Mouse (Mus musculus) lung, adult 2 months (tissue): Measurements from ENCODE around the gene Fam151a. TPM values are rescaled to one million over a fixed set of nuclear protein-coding genes. Genes with fewer than 3 reads are reported as not detected.
A peak's percentile ranks its signal among the peaks of the same experiment; 100 is the strongest.
"Not testable (repeated sequence)": the region's sequence is repeated elsewhere in the genome, so short reads cannot be mapped to it uniquely, and the experiment has no call there.

Source experiments
- DNase-seq: peaks from one replicate; pipeline ENCODE4 v3.0.0; 2022
- H3K4me1 ChIP-seq: fragments of 200-500 bp; 2 replicates; pipeline ENCODE4 v1.6.1; 2011; ENCODE audit warnings: low read length; ENCODE audit not compliant: control insufficient read depth, insufficient read depth
- H3K4me3 ChIP-seq: fragments of 200-500 bp; replicated peaks from 2 replicates; pipeline ENCODE3; 2011; ENCODE audit warnings: low read depth, mild to moderate bottlenecking, control low read depth, low read length; ENCODE audit errors: extremely low read depth
- CTCF ChIP-seq: fragments of 200-500 bp; IDR thresholded peaks from 2 replicates; pipeline ENCODE4 v1.5.1; 2011; ENCODE audit warnings: mild to moderate bottlenecking, low read length, control low read depth; ENCODE audit not compliant: insufficient read depth
- POLR2A ChIP-seq: fragments of 200-500 bp; IDR thresholded peaks from 2 replicates; pipeline ENCODE4 v1.6.1; 2011; ENCODE audit warnings: low read depth, mild to moderate bottlenecking, control low read depth, low read length, borderline replicate concordance; ENCODE audit errors: extremely low read depth
- WGBS: fragments of 180-500 bp; shearing (Covaris S2); methylation state at CpG from one replicate; pipeline ENCODE4 v1.1.7; 2018; 5-methylcytosine and 5-hydroxymethylcytosine counted together
- polyA plus RNA-seq: library from polyadenylated mRNA; depleted of rRNA; stranded (reverse); fragments of >200 nt; gene quantifications from 2 replicates; pipeline ENCODE4 v1.2.3, GENCODE M21; 2012

Fam151a gene
- polyA plus RNA-seq, 1 experiment: 0.77 TPM

- Histone ChIP-seq H3K4me1 (no peaks in the 10 kb centered on the region), H3K4me3 (no peak overlapping the region)
- 94% methylated on average over 1 of the region's 1 CpGs for WGBS
- DNase-seq: no peak
- TF ChIP-seq CTCF (no peak), POLR2A (no peak)
Observed at GRCm38 (mm10) chr4:106772558-106772957, 38.9 kb downstream of the Fam151a start.

GRCm38 (mm10) chr4:106775767-106776166, 42.1 kb downstream of the Fam151a start:
- H3K4me1 ChIP-seq, DNase-seq, H3K4me3 ChIP-seq: not testable (repeated sequence)
- 89% methylated on average over 6 of the region's 6 CpGs for WGBS

GRCm38 (mm10) chr4:106776998-106777397, 43.3 kb downstream of the Fam151a start:
- WGBS: 44% methylated on average over 3 of the region's 3 CpGs
- DNase-seq: no peak
- no peak overlapping the region for H3K4me3 ChIP-seq
- TF ChIP-seq CTCF: no peak
- TF ChIP-seq POLR2A: no peak
- peaks cover 6% of the 10 kb centered on the region for H3K4me1 ChIP-seq

GRCm38 (mm10) chr4:106778116-106778788, 44.6 kb downstream of the Fam151a start:
- TF ChIP-seq POLR2A: no peak
- no peak for TF ChIP-seq CTCF
- Histone ChIP-seq H3K4me1 (peaks cover 6% of the 10 kb centered on the region), H3K4me3 (no peak overlapping the region)
- DNase-seq: peak; percentile 89
- WGBS: 37% methylated on average over 5 of the region's 5 CpGs

GRCm38 (mm10) chr4:106780045-106780444, 46.4 kb downstream of the Fam151a start:
- TF ChIP-seq CTCF (no peak), POLR2A (no peak)
- no peak for DNase-seq
- Histone ChIP-seq H3K4me3 (no peak overlapping the region), H3K4me1 (peaks cover 6% of the 10 kb centered on the region)
- WGBS: 59% methylated on average over 3 of the region's 3 CpGs

- Histone ChIP-seq H3K4me3 (no peak overlapping the region), H3K4me1 (peaks cover 9% of the 10 kb centered on the region)
- WGBS: 82% methylated on average over 10 of the region's 10 CpGs
Observed at GRCm38 (mm10) chr4:106783137-106783536, 49.4 kb downstream of the Fam151a start.

GRCm38 (mm10) chr4:106784806-106785205, 51.1 kb downstream of the Fam151a start:
- H3K4me1 ChIP-seq: 0 out of 2 replicates have a peak, but pooled peaks cover 5% of the 10 kb centered on the region
- no peak overlapping the region for H3K4me3 ChIP-seq
- TF ChIP-seq POLR2A (no peak), CTCF (no peak)
- no peak for DNase-seq
- WGBS: 88% methylated on average over 7 of the region's 7 CpGs

More at GRCm38 (mm10) chr4:106783137-106783536, 49.4 kb downstream of the Fam151a start:
- TF ChIP-seq CTCF (no peak), POLR2A (no peak)
- no peak for DNase-seq

- TF ChIP-seq CTCF: no peak
- no peak for TF ChIP-seq POLR2A
- DNase-seq: no peak
- Histone ChIP-seq H3K4me1 (0 out of 2 replicates have a peak, but pooled peaks cover 5% of the 10 kb centered on the region), H3K4me3 (no peak overlapping the region)
- WGBS: 77% methylated on average over 7 of the region's 7 CpGs
Observed at GRCm38 (mm10) chr4:106785345-106785744, 51.7 kb downstream of the Fam151a start.

GRCm38 (mm10) chr4:106785753-106786540, 52.3 kb downstream of the Fam151a start:
- no peak for DNase-seq
- no peak for TF ChIP-seq CTCF
- no peak for TF ChIP-seq POLR2A
- 0 out of 2 replicates have a peak, but pooled peaks cover 5% of the 10 kb centered on the region for H3K4me1 ChIP-seq
- no peak overlapping the region for H3K4me3 ChIP-seq
- 23% methylated on average over 4 of the region's 5 CpGs for WGBS
